Mouse (Mus musculus) retina, embryonic 14.5 days (tissue): ENCODE measurements at regions not wholly inside any gene's neighbourhood (a gene's known extent, or its start where the extent isn't known, plus 50 kb on each side); places are given as distances from the start of the nearest gene placed in this dataset.

Experiments
- DNase-seq: peaks from one replicate; pipeline ENCODE4 v3.0.0-alpha.2; 2015; ENCODE audit warnings: low spot score

- DNase-seq, result no peak
Measured at GRCm38 (mm10) chr6:32739162-32739745, 151.3 kb upstream of the Plxna4 start.

DNA sequence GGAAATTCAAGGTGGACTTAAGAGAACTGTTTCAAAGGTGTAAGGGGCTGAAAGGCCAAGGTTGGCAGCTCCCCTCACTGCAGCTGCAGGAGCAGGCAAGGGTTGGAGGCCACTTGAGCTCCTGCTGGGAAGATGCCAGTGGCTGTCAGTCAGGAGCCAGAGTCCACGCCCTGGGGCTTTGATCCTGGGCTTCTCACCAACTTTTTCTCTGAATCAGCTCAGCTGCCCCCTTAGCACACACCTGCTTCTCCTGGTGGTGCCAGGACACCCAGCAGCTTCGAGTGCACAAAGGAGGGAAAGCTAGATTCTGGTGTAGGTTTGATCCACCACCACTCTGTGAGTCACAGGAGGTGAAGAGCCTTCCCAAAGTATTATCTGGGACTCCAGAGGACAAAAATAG is 140.7 kb upstream of the Plxna4 start:
- DNase-seq, result no peak

GRCm38 (mm10) chr6:32726571-32726970 is 138.6 kb upstream of the Plxna4 start:
- DNase-seq, result no peak

GRCm38 (mm10) chr6:32717860-32718259 is 129.9 kb upstream of the Plxna4 start:
- DNase-seq, result no peak

DNA sequence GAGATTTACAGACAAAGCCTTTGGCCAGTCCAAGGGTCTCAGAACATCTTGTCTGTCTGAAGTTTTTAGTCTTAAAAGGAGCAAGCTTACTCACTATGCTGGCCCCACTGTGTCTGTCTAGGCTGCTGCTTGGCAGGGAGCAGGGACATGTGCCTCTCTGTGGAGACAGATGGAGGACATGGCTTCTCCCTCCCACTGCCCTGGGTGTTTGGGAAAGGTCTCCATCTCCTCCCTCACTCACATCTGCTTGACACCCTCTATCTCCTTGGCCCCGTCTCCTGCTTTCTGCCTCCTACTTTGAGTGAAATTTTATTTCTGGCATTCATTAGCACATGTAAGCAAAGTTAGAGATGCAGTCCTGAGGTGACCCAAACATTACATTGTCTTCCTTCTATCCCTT is 127.1 kb upstream of the Plxna4 start:
- DNase-seq, result no peak

DNA sequence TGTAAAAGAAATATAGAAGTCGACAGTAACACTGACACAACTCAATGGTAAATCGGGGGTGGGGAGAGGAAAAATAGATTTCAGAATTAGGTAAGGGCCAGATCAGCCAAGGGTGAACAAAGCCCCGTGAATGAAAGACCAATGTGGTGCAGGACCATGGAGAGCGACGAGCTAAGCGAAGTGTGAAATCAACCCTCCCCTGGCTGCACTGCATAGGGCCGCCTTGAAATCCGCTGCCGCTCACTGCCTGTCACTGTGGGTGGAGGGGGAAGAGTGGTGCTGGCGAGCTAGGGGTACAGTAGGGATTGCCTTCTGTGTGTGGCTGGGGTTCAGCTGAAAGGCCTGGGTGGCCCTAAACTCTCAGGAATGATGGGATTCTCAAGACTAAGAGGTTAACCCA is 122.2 kb upstream of the Plxna4 start:
- peak; percentile 84 for DNase-seq

DNA sequence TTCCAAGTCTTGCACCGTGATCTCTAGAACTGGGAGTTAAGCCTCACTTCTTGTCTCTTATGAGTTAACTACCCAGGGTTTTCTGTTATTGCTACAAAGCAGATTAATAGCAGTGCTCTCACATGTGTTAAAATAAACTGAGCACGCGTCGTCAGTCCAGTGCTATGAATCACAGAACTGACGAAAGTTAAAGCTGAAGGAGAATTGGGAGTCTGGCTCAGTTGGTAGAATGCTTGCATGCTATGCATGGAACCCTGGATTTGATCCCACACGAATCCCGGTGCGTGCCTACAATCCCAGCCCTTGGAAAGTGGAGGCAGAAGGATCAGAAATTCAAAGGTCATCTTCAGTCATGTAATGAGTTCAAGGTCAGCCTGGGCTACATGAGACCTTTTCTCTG is 121.6 kb upstream of the Plxna4 start:
- no peak for DNase-seq

- no peak for DNase-seq
Measured at GRCm38 (mm10) chr6:32707417-32707816, 119.4 kb upstream of the Plxna4 start.

DNA sequence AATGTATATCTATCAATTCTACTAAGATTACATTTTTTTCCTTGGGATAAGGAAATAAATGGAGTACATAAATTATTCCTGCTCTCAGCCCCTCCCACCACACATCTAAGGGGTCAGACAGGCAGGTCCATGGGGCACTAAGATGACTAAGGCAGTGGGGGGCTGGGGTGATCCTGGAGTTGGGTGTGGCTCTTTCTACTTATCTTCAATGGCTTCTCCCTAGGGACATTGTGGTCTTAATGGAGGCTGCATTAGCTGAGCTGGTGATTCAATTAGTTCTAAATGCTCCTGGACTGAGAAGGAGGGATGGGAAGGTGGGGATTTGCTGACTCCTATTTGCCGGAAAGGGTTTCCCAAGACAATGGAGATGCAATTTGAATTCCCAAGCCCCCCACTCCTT is 118.4 kb upstream of the Plxna4 start:
- peak; percentile 13 for DNase-seq

- DNase-seq, result no peak
Measured at GRCm38 (mm10) chr6:32703466-32703865, 115.5 kb upstream of the Plxna4 start.

- no peak for DNase-seq
Measured at GRCm38 (mm10) chr6:32702245-32702791, 114.3 kb upstream of the Plxna4 start.

DNA sequence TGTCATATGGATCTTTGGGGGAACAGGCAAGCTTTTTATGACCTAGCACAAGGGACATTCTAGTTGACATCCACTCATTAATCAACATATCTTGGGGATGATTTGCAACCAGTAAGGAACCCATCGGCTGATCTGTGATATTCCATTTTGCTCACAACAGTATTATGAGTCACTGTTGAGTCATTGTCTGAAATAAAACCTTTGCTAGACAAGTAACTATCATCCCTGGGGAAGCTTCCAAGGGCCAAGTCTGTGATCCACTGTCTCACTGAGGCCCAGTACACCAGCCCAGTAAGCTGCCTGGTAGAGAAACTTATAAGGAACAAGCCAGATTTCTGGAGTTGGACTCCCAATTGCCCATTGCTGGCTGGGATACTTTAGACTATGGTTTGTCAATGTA is 111.8 kb upstream of the Plxna4 start:
- no peak for DNase-seq

- no peak for DNase-seq
Measured at GRCm38 (mm10) chr6:32697771-32698270, 109.8 kb upstream of the Plxna4 start.

DNA sequence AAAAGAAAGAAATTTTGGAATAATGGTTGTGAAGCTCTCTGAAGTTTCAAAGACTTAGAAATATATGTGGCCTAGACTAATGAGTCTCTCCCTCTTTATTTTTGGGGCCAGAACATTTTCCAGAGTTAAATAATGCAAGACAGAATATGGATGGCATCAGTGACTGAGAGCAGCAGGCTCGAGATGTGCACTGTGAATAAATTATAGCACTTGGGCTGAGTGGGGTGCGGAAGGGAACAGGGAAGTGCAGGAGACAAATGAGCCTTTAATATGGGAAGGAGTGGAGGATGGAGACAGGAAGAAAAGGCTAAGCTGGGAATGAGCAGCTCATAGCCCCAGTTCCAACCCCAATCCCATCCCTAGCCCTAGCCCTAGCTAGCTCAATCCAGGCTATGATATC is 108.0 kb upstream of the Plxna4 start:
- no peak for DNase-seq

- DNase-seq, result no peak
Measured at GRCm38 (mm10) chr6:32672552-32672951, 84.6 kb upstream of the Plxna4 start.

GRCm38 (mm10) chr6:32659743-32660142 is 71.8 kb upstream of the Plxna4 start:
- no peak for DNase-seq

DNA sequence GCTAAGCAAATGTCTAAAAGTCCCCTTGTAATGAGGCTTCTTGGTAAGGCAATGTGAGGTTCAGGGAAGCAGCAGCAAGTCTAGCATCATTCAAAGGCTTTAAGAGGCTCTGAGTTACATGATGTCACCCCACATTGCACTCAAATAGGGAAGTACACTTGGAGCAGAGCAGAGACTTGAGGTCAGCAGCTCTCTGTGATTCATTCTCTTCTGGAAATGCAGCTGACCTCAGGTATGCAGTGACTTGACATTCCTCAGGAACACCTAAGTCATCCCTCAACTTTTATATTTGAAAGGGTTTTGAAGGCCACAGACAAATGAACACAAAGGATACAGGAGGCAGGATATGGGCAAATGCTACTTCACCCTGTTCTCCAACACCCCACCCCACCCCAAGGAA is 69.4 kb upstream of the Plxna4 start:
- DNase-seq, result no peak

DNA sequence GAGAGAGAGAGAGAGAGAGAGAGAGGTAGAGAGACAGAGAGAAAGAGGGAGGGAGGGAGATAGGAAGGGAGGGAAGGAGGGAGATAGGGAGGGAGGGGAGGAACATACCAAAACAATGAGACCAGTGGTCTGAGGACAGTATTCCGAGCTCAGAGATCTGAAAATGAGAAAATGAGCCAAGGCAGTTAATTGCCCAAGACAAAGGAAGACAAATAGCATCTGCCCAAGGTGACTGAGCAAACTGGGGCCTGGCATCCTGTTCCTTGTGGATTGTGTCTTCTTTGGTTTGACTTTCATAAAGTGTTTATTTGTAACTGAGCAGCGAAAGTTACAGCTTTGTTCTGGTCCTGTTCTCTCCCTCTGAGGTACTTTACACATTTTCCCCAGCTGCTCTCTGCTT is 66.2 kb upstream of the Plxna4 start:
- no peak for DNase-seq

DNA sequence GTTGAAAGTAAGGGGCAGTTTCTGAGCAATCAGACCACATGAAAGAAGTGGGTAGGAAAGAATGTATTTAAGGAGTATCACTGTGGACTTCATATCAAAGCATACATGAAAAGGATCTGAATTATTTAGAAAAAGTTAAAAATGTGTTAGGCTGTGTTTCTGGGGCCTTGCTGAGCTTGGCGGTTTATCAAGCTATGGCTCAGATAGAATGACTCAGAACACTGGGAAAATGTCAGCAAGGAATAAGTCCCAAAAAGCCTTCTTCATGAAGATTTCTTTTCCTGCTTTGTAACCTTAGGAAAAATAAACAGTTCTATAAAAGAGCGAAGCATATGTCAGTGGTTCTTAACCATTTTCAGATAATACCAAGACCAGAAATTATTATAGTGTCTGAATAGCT is 56.0 kb upstream of the Plxna4 start:
- DNase-seq, result no peak

GRCm38 (mm10) chr6:32638843-32639242 is 50.9 kb upstream of the Plxna4 start:
- DNase-seq, result no peak
